Mouse (Mus musculus): ENCODE data around the gene Slc5a5. TPM values are rescaled to one million over a fixed set of nuclear protein-coding genes. Genes with fewer than 3 reads are reported as not detected.

The Slc5a5 gene
- polyA plus RNA-seq, 1 experiment from 2014 or later, result 0.12 TPM

DNA sequence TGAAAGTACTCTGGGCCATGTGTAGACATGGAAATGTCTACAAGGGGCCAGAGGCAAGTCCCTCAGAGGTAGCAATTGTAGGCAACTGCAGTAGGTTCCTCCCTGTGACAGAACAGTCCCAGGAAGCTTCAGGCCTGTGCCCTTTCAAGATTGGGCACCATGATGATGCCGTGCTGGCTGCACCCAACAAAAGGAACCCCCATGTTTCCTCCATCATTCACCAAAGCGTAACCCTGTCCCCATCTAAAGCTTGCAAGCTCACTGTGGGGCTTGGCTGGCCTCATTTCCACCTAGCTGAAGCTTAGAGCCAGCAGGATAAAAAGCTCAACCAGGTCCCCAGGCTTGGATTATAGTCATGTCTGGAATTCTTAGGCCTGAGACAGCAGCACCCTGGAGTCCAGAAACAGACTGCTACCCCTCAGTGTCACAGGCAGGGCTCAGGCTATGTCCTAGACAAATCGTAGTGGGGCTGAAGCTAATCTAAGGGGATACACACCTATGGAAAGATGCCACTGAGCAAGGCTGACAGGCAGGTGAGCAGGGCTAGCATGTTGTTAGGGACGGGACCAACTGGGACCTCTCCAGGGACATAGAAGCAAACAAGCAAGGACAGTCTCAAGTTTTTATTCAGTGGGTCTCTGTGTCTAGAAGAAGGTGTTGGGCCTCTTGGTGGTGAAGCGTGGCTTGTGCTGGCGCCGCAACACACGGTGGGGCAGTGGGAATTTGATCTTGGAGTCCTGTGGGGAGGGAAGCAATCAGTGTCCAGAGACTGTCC, 2.4 kb upstream of the Slc5a5 start:
- peaks cover 25% of the 10 kb centered on the region for H3K27me3 ChIP-seq (replicated peaks; ENCODE audit: insufficient read depth, low read length)
- H3K4me2 ChIP-seq (replicated peaks; ENCODE audit: low read depth, low read length), result no peak overlapping the region
- peaks cover 11% of the 10 kb centered on the region for H3K36me3 ChIP-seq (ENCODE audit: insufficient read depth, low read length)
- ATAC-seq (no peak), DNase-seq (ENCODE audit: low spot score) (no peak)
- H3K9me3 ChIP-seq (ENCODE audit: low read length), result no peaks in the 10 kb centered on the region
- H3K27ac ChIP-seq (ENCODE audit: low read length), result no peak overlapping the region
- WGBS, result 88% methylated on average over 8 of the region's 8 CpGs
- TF ChIP-seq CTCF (IDR thresholded peaks at IDR 0.05) (no peak), EP300 (IDR thresholded peaks at IDR 0.05) (no peak)
- H3K9ac ChIP-seq (replicated peaks; ENCODE audit: low read depth), result no peak overlapping the region
- H3K4me1 ChIP-seq (ENCODE audit: insufficient read depth, low read depth, low read length), result peaks cover 12% of the 10 kb centered on the region; the same call in 1 of the 2 replicates
- H3K4me3 ChIP-seq (ENCODE audit: low read depth, low read length), result no peak overlapping the region

GRCm38 (mm10) chr8:70894385-70894720, 1.8 kb upstream of the Slc5a5 start:
- Histone ChIP-seq H3K4me2 (replicated peaks; ENCODE audit: low read depth, low read length) (no peak overlapping the region), H3K36me3 (ENCODE audit: insufficient read depth, low read length) (peaks cover 11% of the 10 kb centered on the region), H3K4me1 (ENCODE audit: insufficient read depth, low read depth, low read length) (peaks cover 12% of the 10 kb centered on the region; the same call in 1 of the 2 replicates), H3K27me3 (replicated peaks; ENCODE audit: insufficient read depth, low read length) (peaks cover 25% of the 10 kb centered on the region), H3K4me3 (ENCODE audit: low read depth, low read length) (no peak overlapping the region), H3K9me3 (ENCODE audit: low read length) (no peaks in the 10 kb centered on the region), H3K9ac (replicated peaks; ENCODE audit: low read depth) (no peak overlapping the region), H3K27ac (ENCODE audit: low read length) (no peak overlapping the region)
- ATAC-seq, result no peak
- no peak for TF ChIP-seq CTCF (IDR thresholded peaks at IDR 0.05)
- no peak for TF ChIP-seq EP300 (IDR thresholded peaks at IDR 0.05)
- DNase-seq (ENCODE audit: low spot score), result no peak
- 62% methylated on average over 2 of the region's 2 CpGs for WGBS

DNA sequence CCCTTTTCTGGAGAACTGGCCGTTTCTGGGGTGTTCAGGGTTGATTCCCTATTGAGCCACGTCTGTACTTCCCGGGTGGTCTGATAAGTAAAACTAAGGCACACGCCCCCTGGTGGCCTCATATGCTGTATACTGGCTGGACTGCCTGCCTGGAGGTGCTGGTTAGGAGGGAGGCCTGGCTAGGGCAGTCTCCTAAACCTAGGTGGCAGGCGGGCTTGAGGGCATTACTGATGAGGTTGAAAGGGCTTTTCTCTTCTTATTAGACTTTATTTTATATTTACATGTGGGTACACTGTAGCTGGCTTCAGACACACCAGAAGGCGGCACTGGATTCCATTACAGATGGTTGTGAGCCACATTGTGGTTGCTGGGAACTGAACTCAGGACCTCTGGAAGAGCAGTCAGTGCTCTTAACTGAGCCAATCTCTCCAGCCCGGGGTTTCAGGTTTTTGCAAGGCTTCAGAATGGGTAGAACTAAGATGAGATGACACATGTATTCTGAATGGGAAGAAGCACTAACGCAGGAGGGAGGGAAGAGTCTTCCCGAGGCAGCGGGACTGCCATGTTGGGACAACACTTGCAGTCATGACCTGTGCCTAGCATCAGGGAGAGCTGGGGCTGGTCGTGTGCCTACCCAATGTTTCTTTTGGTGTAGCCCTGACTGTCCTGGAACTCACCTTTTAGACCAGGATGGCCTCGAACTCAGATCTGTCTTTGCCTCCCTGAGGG, 1.3 kb upstream of the Slc5a5 start:
- H3K27ac ChIP-seq (ENCODE audit: low read length), result no peak overlapping the region
- H3K9me3 ChIP-seq (ENCODE audit: low read length), result no peaks in the 10 kb centered on the region
- H3K4me2 ChIP-seq (replicated peaks; ENCODE audit: low read depth, low read length), result no peak overlapping the region
- peak; percentile 91 for DNase-seq (ENCODE audit: low spot score)
- H3K9ac ChIP-seq (replicated peaks; ENCODE audit: low read depth), result no peak overlapping the region
- peak; percentile 83 for TF ChIP-seq CTCF (IDR thresholded peaks at IDR 0.05)
- no peak for TF ChIP-seq EP300 (IDR thresholded peaks at IDR 0.05)
- peaks cover 12% of the 10 kb centered on the region; the same call in 1 of the 2 replicates for H3K4me1 ChIP-seq (ENCODE audit: insufficient read depth, low read depth, low read length)
- H3K36me3 ChIP-seq (ENCODE audit: insufficient read depth, low read length), result peaks cover 11% of the 10 kb centered on the region
- H3K4me3 ChIP-seq (ENCODE audit: low read depth, low read length), result no peak overlapping the region
- 32% methylated on average over 12 of the region's 12 CpGs for WGBS
- 0 out of 2 replicates have a peak, but pooled peaks have one; percentile 14 for ATAC-seq
- H3K27me3 ChIP-seq (replicated peaks; ENCODE audit: insufficient read depth, low read length), result peaks cover 25% of the 10 kb centered on the region

DNA sequence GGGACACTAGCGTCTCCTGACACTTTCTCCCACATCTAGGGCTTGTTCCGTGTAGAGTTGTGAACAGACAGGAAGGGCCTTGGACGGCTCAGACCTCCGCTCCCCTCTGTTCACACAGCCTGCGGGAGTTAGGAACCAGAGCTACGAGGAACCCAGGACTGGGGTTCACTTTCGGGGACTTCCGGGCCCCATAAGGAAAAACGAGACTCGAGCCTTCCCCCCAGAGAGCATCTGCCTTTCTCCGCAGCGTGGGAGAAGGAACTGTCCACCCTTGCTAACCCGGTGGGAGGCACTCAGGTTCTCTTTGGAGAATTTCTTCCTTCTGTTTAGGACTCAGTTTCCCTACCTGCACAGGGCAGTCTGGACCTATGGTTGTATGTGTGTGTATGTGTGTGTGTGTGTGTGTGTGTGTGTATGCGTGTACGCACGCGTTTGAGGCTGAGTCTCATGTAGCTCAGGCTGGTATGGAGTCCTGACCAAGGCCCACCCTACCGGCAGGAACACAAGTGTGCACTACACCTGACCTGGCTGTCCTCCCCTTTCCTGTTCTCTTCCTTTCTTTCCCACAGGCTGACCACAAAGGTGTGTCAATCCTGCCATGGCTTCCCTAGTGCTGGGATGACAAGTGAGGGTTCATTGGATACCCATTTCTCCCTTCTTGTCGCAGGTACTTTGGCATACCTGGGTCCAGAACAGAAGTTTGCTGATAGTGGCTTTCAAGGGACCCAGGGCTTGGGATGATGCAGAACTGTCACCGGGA, 519 bp upstream of the Slc5a5 start:
- H3K36me3 ChIP-seq (ENCODE audit: insufficient read depth, low read length), result peaks cover 11% of the 10 kb centered on the region
- no peak for ATAC-seq
- peak overlapping the region; percentile 44; the same call in 1 of the 2 replicates for H3K4me2 ChIP-seq (replicated peaks; ENCODE audit: low read depth, low read length)
- no peak overlapping the region for H3K27ac ChIP-seq (ENCODE audit: low read length)
- H3K27me3 ChIP-seq (replicated peaks; ENCODE audit: insufficient read depth, low read length), result peaks cover 25% of the 10 kb centered on the region
- H3K9me3 ChIP-seq (ENCODE audit: low read length), result no peaks in the 10 kb centered on the region
- TF ChIP-seq EP300 (IDR thresholded peaks at IDR 0.05) (no peak), CTCF (IDR thresholded peaks at IDR 0.05) (no peak)
- H3K4me3 ChIP-seq (ENCODE audit: low read depth, low read length), result no peak overlapping the region
- DNase-seq (ENCODE audit: low spot score), result no peak
- WGBS, result 28% methylated on average over 20 of the region's 20 CpGs
- H3K9ac ChIP-seq (replicated peaks; ENCODE audit: low read depth), result no peak overlapping the region
- H3K4me1 ChIP-seq (ENCODE audit: insufficient read depth, low read depth, low read length), result peaks cover 12% of the 10 kb centered on the region; the same call in 1 of the 2 replicates

DNA sequence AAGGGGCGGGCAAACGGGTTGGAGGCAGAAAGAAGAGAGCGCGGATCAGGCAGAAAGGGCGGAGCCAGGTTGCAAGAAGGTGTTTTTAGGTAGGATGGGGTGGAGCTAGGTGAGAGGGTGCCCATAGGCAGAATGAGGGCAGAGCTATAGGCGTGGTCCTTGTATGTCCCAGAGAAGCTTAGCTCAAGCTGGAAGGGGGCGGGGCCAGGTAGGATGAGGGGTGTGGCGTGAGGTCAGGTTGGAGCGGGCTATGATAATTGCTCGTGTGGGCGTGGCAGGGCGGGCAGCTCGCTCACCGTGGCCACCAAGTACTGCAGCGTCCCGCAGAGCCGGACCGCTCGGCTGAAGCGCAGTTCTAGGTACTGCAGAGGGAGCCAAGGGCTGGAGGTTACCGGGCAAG, 1.2 kb downstream of the Slc5a5 start:
- Histone ChIP-seq H3K4me2 (replicated peaks; ENCODE audit: low read depth, low read length) (peak overlapping the region; percentile 44; the same call in 1 of the 2 replicates), H3K9ac (replicated peaks; ENCODE audit: low read depth) (no peak overlapping the region), H3K4me1 (ENCODE audit: insufficient read depth, low read depth, low read length) (peaks cover 9% of the 10 kb centered on the region; the same call in 1 of the 2 replicates), H3K9me3 (ENCODE audit: low read length) (no peaks in the 10 kb centered on the region), H3K36me3 (ENCODE audit: insufficient read depth, low read length) (peaks cover 11% of the 10 kb centered on the region), H3K27ac (ENCODE audit: low read length) (no peak overlapping the region), H3K4me3 (ENCODE audit: low read depth, low read length) (no peak overlapping the region), H3K27me3 (replicated peaks; ENCODE audit: insufficient read depth, low read length) (peaks cover 25% of the 10 kb centered on the region)
- 11% methylated on average over 21 of the region's 21 CpGs for WGBS
- ATAC-seq (peak; percentile 79), DNase-seq (ENCODE audit: low spot score) (peak; percentile 86)
- TF ChIP-seq CTCF (IDR thresholded peaks at IDR 0.05) (no peak), EP300 (IDR thresholded peaks at IDR 0.05) (no peak)

DNA sequence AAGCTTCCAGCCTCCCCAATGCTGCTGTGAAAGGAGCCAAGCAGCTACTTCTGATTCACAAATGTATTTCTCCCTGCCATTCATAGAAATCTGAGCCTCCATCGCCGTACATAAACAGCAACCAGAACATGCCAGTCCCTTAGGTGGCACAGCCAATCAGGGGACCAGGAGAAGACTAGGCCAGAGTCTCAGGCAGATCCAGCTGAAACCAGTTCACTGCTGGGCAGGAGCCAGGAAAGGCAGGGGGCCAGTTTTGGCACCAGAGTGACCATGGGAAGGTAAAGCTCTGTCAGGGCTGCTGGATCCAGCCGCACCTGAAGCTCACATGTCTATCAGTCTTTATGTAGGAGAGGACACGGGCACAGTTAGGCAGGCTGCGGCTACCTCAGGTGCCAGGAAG, 1.9 kb downstream of the Slc5a5 start:
- 0 out of 2 replicates have a peak, but pooled peaks cover 5% of the 10 kb centered on the region for H3K4me1 ChIP-seq (ENCODE audit: insufficient read depth, low read depth, low read length)
- H3K4me2 ChIP-seq (replicated peaks; ENCODE audit: low read depth, low read length), result no peak overlapping the region
- H3K36me3 ChIP-seq (ENCODE audit: insufficient read depth, low read length), result peaks cover 11% of the 10 kb centered on the region
- peaks cover 25% of the 10 kb centered on the region for H3K27me3 ChIP-seq (replicated peaks; ENCODE audit: insufficient read depth, low read length)
- H3K4me3 ChIP-seq (ENCODE audit: low read depth, low read length), result no peak overlapping the region
- no peak overlapping the region for H3K9ac ChIP-seq (replicated peaks; ENCODE audit: low read depth)
- no peak for ATAC-seq
- no peak for TF ChIP-seq CTCF (IDR thresholded peaks at IDR 0.05)
- TF ChIP-seq EP300 (IDR thresholded peaks at IDR 0.05), result no peak
- no peaks in the 10 kb centered on the region for H3K9me3 ChIP-seq (ENCODE audit: low read length)
- H3K27ac ChIP-seq (ENCODE audit: low read length), result no peak overlapping the region
- WGBS, result 91% methylated on average over 5 of the region's 5 CpGs
- no peak for DNase-seq (ENCODE audit: low spot score)
